Mouse (Mus musculus) kidney, postnatal 10 days (tissue): ENCODE results near the gene Wipf2.

Experiments used
- DNase-seq: peaks from one replicate; pipeline ENCODE4 v3.0.0; 2021; ENCODE audit warnings: mixed read lengths

Gene Wipf2

DNA sequence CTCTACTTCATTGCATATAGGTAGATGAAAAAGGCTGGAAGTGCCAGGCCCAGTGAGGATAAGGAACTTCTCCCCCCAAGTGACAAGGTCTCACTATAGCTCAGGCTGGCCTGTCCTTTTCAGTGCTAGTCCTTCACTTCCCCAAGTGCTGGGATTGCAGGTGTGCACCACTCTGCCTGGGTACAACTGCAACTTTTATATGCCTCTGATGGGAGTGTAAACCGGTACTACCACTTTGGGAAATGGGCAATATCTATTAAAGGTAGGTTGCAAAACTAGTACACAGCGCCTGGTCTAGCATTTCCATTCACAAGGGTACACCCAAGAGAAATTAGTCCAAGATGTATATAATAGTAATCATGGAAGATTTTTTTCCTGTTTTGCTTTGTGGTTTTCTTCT, 8.8 kb upstream of the Wipf2 start:
- DNase-seq, result no peak

DNA sequence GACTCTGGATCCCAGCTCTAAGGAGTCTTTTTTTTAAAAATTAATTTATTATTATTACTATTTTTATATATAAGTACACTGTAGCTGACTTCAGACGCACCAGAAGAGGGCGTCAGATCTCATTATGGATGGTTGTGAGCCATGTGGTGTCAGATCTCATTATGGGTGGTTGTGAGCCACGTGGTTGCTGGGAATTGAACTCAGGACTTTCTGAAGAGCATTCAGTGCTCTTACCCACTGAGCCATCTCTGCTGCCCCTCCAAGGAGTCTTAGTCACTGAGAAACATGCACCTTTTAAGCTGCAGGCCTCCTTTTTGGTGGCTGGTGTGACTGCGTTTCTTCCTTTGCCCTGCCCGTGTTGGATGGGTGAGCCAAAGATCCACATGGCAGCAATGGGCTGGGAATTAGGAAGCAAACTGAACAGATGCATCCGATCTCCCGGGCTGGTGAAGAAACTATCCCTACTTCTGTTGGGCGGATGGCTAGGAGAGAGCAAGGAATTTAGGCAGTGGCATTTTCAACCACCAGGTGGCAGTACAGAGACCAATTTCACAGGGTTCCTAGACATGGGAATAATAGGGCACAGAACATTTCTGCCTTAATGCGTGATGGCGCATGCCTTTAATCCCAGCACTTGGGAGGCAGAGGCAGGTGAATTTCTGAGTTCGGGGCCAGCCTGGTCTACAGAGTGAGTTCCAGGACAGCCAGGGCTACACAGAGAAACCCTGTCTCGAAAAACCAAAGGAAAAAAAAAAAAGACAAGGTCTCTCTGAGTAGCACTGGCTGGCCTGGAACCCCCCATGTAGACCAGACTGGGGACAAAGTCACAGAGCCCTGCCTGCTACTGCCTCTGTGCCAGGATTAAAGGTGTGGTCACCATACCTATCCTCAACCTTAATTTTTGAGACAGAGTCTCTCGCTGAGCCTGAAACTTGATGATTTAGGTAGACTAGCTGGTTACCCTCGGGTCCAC, 4.4 kb upstream of the Wipf2 start:
- peak; percentile 94 for DNase-seq

DNA sequence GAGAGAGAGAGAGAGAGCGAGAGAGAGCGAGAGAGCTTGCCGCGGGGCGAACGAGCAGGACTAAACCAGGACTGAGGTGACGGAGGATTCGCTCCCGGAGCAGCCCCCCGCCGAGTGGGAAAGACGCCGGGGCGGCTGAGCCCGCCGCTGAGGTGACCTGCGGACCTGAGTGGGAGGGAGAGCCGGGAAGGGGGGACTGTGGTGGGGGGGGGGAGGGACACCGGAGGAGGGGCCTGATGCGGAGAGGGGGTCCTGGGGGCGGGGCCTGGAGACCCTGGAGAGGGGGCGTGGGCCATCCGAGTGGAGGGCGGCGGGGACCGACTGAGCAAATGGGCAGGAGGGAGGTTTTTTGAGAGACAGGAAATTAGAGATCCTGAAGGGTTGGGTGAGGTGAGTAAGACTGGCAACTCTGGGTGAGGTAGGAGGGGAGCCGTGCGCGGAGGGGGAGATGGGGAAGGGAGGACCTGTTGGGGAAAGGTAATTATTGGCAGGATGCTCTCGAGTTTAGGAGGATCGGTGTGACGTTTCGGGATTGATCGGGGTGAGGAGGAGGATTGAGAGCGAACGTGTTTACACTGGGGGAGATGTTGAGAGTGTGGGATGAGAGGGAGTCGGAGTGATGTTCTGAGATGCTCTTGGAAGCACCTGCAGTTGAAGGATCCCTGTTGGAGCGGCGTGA, 452 bp downstream of the Wipf2 start:
- peak; percentile 79 for DNase-seq

DNA sequence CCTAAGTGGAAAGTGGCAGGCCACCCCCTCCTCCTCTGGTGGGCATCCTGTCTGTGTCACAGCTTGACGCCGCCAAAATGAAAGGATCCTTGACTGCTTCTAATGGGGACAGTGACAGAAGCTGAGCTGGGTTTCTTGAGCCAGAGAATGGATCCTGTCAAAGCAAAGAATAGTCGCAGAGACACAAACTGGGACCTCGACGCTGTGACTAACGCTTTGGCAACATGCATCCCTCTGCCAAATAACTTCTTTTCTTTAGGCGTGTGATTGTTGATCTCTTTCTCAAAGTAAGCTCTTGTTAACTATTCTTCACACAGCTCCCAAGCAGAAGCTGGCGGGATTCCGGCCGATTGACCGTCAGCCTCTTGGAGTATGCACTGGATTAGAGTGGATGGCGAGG, 3.9 kb downstream of the Wipf2 start:
- DNase-seq, result no peak

DNA sequence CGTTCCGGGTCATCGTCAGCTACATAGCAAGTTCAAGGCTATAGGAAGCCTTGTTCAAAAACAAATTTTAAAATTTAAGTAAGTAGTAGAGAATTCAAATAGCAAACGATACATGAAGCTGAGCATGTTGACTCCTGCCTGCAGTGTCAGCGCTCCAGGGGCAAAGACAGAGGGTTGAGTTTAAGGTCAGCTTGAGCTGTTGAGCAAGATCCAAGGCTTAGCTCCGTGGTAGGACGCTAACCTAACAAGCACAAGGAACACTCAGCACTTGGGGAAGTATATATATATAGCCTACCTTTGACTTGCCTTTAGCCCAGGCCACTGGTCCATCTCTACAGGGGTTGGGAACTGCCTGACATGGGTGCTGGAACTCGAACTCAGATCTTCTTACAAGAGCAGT, 6.5 kb downstream of the Wipf2 start:
- DNase-seq, result no peak

DNA sequence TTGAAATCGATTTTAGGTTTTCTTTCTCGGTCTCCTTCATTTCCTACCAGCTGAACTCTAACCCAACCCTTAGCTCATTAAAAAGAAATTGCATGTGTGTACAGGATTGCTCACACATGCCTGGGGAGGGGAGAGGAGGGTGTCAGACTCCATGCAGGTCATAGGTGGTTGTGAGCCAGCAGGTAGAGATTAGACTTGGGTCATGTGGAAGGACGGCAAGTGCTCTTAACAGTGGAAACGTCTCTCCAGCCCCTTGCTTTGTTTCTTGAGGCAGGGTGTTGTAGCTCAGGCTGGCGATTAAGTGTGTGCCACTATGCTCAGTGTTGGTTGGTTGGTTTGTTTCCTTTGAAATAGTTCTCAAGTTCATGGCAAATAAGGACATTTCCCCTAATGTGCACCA, 7.4 kb downstream of the Wipf2 start:
- DNase-seq, result no peak

DNA sequence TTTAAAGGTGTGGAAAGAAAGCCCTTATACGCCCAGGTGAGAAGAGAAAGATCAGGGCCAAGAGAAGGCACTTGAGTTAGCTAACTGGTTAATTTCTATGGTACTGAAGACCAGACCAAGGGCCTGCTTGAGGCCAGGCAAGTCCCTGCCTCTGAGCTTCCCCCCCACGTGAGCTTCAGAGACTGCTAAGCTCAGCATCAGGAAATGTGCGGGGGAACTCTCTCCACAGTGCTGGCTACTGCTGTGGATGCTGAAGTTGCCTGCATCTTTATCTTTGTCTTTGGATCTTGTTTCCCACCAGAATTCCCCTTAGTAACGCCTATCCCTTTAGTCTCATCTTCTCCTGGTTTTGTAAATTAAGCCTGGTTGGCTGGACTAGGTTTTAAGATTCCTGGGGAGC, 8.0 kb downstream of the Wipf2 start:
- DNase-seq, result no peak

DNA sequence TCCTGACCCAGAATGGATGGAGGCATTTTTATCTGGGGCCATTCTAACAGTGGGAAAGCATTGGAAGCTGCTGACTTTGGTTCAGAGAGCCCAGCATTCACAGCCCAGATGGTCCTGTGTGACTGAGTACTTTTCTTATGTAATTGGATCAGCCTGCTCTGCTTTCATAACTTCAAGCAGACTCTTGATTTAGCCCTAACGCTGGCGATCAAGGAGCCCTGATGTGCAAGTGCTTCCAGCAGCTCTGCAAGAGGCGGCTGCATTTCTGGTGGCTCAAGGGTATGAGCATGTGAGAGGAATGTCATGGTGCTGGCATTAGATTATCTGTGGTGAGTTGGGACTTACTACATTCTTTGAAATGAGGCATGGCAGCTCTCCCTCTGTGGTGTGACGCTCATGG, 8.6 kb downstream of the Wipf2 start:
- no peak for DNase-seq

DNA sequence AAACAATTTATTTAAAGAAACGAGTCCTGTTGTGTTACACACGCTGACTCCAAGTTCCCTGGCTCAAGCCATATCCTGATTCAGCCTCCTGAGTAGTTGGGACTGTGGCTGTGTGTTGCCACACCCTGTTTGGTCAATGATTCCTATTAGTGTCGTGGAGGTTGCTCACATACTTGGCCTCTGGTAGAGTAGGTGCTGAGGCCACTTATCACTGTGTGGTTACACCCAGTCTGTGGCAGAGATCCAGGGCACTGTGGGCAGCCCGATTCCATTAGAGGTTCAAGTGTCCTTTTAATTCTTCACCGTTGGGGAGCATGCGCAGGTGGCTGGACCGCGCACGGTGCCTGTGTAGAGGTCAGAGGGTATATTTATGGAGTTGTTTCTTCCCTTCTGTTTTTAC, 10.5 kb downstream of the Wipf2 start:
- no peak for DNase-seq

DNA sequence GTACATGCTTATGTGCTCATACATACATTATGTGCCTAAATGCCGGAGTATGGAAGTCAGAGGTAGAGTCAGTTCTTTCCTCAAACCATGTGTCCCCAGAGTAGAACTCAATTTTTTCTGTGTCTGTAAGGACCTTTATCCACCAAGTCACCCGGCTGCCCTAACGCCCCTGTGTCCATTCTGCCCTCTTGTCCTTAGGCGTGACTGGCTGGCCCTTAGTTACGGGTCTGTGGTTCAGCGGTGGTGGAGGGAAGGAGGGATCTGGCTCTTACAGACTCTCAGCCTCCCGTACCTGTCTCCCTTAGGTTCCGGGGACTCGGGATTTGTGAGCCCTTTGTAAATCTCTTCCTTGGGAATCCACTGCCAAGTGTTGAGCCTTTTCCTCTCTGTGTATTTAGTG, 13.6 kb downstream of the Wipf2 start:
- peak; percentile 49 for DNase-seq

DNA sequence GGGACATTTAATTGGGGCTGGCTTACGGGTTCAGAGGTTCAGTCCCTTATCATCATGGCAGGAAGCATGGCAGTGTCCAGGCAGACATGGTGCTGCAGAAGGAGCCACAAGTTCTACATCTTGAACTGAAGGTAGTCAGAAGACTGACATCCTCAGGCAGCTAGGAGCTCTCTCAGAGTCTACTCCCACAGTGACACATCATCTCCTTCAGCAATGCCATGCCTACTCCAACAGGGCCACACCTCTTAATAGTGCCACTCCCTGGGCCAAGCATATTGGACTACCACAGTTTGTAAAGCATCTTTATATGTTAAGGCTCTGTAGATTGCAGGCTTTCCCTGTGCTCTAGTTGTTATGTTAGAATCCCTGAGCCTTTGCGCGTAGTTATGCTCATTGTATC, 24.3 kb downstream of the Wipf2 start:
- DNase-seq, result no peak

DNA sequence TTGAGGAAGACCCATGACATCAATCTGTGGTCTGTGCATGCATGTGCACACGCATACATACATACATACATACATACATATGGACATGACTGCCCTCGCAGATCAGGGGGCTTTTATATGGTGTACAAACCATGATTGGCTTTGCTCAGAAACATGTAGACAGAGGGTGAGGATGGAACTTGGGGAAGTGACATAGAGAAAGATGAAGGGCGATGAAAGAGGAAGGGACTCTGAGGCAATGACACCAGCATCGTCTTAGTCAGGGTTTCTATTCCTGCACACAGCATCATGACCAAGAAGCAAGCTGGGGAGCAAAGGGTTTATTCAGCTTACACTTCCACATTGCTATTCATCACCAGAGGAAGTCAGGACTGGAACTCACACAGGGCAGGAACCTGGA, 25.6 kb downstream of the Wipf2 start:
- no peak for DNase-seq

DNA sequence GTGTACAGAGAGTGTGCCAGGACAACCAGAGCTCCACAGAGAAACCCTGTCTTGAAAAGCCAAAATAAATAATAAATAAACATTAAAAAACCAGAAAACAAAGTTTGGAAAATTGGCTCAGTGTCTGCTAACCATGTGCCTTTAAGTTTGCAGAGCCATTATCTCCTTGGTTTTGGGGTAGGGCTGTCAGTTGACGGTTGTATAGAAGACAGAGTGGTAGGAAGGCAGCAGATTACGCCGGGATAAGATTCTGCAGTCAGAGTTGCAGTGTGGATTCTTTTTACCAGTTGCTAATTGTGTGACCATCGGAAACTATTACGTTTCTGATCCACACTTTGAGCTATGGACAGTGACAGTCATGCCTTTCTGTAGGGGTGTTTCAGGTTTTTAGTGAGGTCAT, 26.5 kb downstream of the Wipf2 start:
- DNase-seq, result no peak

DNA sequence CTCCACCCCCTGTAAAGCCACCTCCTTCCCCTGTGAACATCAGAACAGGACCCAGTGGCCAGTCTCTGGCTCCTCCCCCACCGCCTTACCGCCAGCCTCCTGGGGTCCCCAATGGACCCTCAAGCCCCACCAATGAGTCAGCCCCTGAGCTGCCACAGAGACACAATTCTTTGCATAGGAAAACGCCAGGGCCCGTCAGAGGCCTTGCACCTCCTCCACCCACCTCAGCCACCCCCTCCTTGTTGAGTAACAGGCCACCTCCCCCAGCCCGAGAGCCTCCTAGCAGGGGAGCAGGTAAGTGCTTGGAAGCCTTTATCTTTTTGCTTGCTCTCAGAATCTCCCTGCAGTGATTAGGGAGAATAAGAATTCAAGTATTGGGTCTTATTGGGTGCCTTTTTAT, 29.0 kb downstream of the Wipf2 start:
- no peak for DNase-seq

DNA sequence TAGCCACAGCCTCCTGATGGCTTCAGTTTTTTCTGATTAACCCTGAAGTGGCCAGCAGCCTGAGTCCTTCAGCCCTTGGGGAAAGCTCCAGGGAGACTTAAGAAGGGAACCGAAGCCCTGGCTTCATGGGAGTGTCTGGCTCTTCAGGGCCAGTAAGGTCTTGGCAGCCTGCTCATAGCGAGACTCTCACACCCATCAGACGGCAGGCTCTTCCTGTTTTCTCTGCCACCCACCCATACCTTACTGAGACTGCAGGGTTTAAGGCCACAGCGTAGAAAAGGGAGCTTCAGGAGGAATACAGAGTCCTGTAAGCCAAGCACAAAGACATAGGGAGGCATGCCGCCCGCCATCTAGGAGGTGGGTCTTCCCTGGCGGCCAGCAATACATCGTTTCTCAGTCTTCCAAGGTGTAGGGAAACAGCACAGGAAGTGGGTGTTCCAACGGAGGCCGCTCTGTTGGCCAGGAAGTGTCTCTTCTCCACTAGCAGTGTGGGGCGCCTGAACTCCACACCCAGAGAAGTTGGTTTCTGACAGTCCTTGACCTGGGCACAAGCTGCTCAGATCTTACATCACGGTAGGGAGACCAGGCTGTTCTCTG, 37.2 kb downstream of the Wipf2 start:
- DNase-seq, result no peak

DNA sequence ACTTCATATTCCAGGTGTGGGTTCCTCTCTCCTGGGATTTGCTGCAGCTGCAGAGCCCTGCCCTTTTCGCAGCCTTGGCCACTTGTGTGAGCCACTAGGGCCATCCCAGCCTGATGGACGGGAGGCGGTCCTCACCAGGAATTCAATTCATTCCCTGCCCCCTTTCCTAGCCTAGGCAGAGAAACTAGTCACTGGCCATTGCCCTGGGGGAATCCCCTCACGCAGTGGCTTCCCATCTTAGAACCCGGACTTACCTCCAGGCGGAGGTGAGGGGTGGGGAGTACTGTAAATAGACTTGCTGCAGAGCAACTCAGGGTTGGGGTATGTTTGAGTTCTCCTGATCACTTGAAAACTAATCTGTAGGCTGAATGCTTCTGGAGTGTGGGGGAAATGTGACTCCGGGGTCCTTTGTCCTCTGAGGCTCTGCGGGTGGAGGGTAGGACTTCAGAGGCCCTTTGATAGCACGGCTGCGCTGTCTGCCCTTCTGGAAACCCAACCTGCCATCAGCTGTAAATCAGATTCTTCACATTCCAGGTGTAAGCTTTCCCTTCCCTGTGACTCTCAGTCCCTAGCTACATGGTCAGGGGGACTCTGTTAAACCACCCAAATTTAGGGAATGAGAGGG, 39.3 kb downstream of the Wipf2 start:
- DNase-seq, result no peak

DNA sequence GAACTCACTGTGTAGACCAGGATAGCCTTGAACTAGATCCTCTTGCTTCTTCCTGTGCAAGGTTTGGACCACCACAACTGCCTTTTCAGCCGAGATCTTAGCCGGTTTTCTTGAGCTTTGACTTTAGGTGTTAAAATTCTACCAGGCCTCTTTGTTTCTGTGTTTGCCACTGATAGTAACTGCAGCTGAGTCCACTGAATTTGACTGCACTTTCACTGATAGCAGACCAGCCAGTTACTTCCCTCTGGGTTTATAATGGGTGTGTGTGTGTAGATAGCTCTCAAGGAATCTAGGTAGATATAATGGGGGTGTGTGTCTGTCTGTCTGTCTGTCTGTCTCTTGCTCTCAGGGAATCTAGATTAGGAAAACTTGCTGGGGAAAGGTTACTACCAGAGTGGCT, 41.1 kb downstream of the Wipf2 start:
- no peak for DNase-seq

DNA sequence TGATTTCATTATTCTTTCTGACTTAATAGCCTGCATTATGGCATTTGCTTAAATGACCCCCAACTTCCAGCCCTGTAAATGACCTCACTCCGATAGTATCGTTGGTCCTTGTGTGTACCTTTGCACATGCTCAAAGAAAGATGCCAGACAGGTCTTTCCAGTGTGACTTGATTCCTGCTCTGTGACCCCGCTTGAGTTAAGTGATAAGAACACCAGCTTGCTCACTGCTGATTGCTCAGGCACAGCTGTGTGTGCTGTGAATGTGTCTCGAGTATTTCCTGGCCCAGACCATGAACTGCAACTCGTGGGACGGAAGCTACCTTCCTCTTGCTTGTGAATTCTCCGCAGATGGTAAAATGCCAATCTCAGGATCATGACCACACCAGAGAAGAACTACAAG, 41.6 kb downstream of the Wipf2 start:
- no peak for DNase-seq

DNA sequence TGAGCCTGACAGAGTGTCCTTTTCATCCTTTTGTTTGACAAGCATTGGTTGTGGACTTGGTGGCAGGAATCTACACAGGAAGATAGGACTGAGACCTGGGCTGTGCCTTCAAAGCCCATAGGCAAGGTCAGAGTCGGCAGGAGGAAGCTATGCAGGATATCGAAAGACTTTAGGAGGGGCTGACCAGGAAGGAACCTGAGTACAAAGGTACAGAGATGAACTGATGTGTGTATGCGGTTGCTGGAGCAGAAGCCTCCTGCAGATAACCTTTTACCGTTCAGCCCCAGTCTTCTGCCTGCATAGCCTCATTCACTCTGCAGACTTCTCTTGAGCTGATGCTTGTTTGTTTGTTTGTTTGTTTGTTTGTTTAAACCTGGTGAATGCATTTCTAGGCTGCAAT, 42.1 kb downstream of the Wipf2 start:
- DNase-seq, result no peak

DNA sequence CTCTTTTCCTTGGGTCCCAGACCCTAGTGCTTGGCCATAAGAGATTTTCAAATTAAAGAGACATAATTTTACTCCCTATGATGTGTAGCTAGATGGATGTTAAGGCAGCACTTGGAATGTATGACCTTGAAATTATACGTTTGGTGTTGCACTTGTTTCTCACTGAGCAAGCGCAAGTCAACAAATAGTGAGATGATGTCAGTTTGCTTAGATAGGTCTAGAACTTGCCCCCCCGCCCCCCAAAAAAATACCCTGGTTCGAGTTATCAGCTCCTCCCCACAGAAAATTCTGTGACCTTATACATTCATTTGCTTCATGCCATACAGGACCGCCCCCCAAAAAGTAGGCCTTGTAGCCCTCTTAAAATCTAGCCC, 43.6 kb downstream of the Wipf2 start:
- DNase-seq, result no peak

DNA sequence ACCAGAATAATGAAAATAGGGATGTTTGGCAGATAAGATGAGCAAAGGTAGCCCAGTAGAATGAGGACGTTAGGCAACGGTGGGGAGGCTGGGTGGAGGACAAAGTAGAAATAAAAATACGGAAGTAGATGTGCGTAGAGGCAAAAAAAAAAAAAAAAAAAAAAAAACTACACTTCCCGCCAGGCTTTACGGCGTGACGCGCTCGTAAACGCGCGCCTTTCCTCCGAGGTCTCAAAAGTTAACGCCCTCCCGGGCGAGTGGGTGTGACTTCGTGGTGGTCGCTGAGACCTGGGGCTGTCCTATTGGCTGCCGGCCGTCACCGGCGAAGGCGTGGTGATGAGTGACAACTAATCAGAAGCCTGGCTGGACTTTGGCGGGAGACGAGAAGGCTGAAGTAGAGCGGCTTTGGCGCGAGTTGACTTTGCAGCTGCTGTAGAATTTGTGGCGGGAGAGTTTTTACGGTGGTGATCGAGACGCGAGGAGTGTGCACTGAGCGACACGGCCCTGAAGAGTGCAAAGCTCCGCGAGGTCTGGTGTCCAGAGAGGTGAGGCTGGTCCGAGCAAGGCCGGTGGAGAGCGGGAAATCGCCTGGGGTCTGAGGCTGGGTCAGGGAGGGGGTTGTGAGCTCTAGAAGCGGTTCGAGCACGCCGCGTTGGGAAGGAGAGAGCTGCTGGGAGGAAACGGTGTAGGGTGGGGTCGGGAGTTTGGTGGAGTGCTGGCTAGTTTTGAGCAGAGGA, 44.2 kb downstream of the Wipf2 start, which contains the start of gene Cdc6:
TSS of gene Cdc6 (plus strand) at position 365 of the 737 bp plus-strand sequence.
- DNase-seq, result peak; percentile 98

DNA sequence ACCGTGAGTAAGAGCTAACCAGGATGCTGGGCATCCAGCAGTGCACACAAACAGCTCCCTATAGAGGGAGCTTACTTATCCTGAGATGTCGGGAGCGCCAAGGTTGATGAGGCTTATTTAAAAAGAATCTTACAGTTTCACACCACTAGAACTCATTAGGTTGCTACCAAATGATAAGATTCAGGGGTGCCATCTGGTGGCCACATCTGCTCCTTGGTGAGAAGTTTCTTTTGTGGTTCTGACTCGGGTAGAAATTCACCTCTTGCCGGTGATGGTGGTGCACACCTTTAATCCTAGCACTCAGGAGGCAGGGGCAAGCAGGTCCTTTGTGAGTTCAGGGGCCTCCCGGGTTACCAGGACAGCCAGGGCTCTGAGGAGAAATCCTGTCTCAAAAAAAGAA, 46.2 kb downstream of the Wipf2 start:
- DNase-seq, result peak; percentile 89

DNA sequence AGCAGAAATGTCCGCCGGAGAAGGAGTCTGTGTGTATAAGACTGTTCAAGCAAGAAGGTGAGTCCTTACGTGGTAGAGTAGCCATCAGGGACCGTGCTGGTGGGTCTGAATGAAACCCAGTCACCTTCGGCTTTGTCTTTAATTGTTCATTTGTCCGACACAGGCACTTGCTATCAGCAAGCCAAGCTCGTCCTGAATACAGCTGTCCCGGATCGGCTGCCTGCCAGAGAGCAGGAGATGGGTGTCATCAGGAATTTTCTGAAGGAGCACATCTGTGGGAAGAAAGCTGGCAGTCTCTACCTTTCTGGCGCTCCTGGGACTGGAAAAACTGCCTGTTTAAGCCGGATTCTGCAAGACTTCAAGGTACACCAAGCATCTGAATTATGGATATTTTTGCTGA, 47.0 kb downstream of the Wipf2 start:
- no peak for DNase-seq
